Mouse (Mus musculus): ENCODE measurements around the gene Lrmp.

- no peak for TF ChIP-seq CTCF (IDR thresholded peaks at IDR 0.05; ENCODE audit: insufficient read depth, low read length)
- no peak for TF ChIP-seq POLR2A (IDR thresholded peaks at IDR 0.05; ENCODE audit: borderline replicate concordance, extremely low read depth, low read depth, low read length)
Observed at GRCm38 (mm10) chr6:145084343-145085117, 30.9 kb upstream of the Lrmp start.

Measured in lung, adult 2 months (tissue).